Mouse (Mus musculus) megakaryocyte-erythroid progenitor cell, adult 5 weeks (primary cell): ENCODE data around the gene D330045A20Rik. TPM values are rescaled to one million over a fixed set of nuclear protein-coding genes. Genes with fewer than 3 reads are reported as not detected.

Source experiments
- polyA plus RNA-seq: library from polyadenylated mRNA; stranded (reverse); fragments of >175 nt; gene quantifications from 2 replicates; pipeline ENCODE4 v1.2.3, GENCODE M21; 2012

Gene D330045A20Rik
- 0.05 and 0.11 TPM in 2 replicates for polyA plus RNA-seq

GRCm38 (mm10) chrX:139480022-139480894 is at the start of gene D330045A20Rik:
TSS of gene D330045A20Rik (plus strand) at chrX:139480367.

GRCm38 (mm10) chrX:139562925-139563461 is 82.8 kb downstream of the D330045A20Rik start, which contains the start of gene Rnf128:
TSS of gene Rnf128 (plus strand) at chrX:139563316.

Other genes starting within 250 kb of the D330045A20Rik start
- 0.17 TPM in 1 of 2 replicates, not detected in the other for gene Trap1a, start 146.7 kb upstream of the D330045A20Rik start, polyA plus RNA-seq
- 0.44 and 0.46 TPM in 2 replicates for gene Rnf128, start 82.9 kb downstream of the D330045A20Rik start, polyA plus RNA-seq
- gene Tbc1d8b, start 204.6 kb downstream of the D330045A20Rik start, polyA plus RNA-seq, result 0.31 and 0.36 TPM in 2 replicates
- gene Gm15013, start 234.1 kb downstream of the D330045A20Rik start, polyA plus RNA-seq, result 0.21 TPM in 1 of 2 replicates, not detected in the other